Mouse (Mus musculus): ENCODE results near the gene Dner. TPM values are rescaled to one million over a fixed set of nuclear protein-coding genes. Genes with fewer than 3 reads are reported as not detected.
A peak's percentile ranks its signal among the peaks of the same experiment; 100 is the strongest.

Gene Dner
- polyA plus RNA-seq, 1 experiment from 2014 or later: 244 TPM

DNA sequence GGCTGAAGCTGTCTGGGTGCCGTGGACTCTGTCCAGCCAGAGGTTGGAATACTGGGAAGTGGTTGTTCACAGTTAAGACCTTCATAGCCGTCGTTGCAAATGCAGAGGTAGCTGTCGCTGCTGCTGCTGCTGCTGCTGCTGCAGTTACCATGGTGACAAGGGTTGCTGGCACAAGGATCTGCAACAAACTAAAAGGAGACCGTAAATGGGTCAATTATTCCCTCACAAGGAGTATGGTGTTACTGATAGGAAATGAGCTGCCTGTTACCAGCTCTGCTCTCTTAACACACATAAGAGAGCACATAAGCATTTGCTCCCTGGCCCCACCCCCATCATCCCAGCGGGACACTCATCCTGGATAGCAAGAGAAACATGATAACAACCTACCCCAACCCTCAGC is 110.6 kb downstream of the Dner start:
- Histone ChIP-seq H3K9ac (replicated peaks; ENCODE audit: low read length) (no peak overlapping the region; the same call in 1 of the 2 replicates), H3K36me3 (ENCODE audit: control insufficient read depth, insufficient read depth, low read length) (0 out of 2 replicates have a peak, but pooled peaks cover 3% of the 10 kb centered on the region), H3K27ac (replicated peaks; ENCODE audit: low read depth, low read length) (peak overlapping the region; percentile 71), H3K4me2 (ENCODE audit: low read length) (peak overlapping the region; percentile 39), H3K27me3 (ENCODE audit: control insufficient read depth, insufficient read depth, low read length) (no peaks in the 10 kb centered on the region), H3K4me1 (ENCODE audit: control insufficient read depth, insufficient read depth, low read length) (peaks cover 38% of the 10 kb centered on the region), H3K4me3 (replicated peaks; ENCODE audit: low read depth, low read length) (no peak overlapping the region), H3K9me3 (ENCODE audit: control insufficient read depth, low read length) (no peaks in the 10 kb centered on the region)
- ATAC-seq (ENCODE audit: low FRiP score, low TSS enrichment) (peak; percentile 70; the same call in 1 of the 2 replicates), DNase-seq (peak; percentile 83)
- 1% methylated on average over 6 of the region's 6 CpGs for WGBS

- Histone ChIP-seq H3K4me1 (ENCODE audit: control insufficient read depth, insufficient read depth, low read length) (peaks cover 20% of the 10 kb centered on the region), H3K4me2 (ENCODE audit: low read length) (no peak overlapping the region), H3K27ac (replicated peaks; ENCODE audit: low read depth, low read length) (no peak overlapping the region), H3K9ac (replicated peaks; ENCODE audit: low read length) (no peak overlapping the region), H3K36me3 (ENCODE audit: control insufficient read depth, insufficient read depth, low read length) (0 out of 2 replicates have a peak, but pooled peaks cover 3% of the 10 kb centered on the region), H3K9me3 (ENCODE audit: control insufficient read depth, low read length) (no peaks in the 10 kb centered on the region), H3K27me3 (ENCODE audit: control insufficient read depth, insufficient read depth, low read length) (no peaks in the 10 kb centered on the region), H3K4me3 (replicated peaks; ENCODE audit: low read depth, low read length) (no peak overlapping the region)
- WGBS: 65% methylated on average over 2 of the region's 2 CpGs
- no peak for ATAC-seq (ENCODE audit: low FRiP score, low TSS enrichment)
- DNase-seq: peak; percentile 70
Observed at GRCm38 (mm10) chr1:84581812-84582211, 114.2 kb downstream of the Dner start.

DNA sequence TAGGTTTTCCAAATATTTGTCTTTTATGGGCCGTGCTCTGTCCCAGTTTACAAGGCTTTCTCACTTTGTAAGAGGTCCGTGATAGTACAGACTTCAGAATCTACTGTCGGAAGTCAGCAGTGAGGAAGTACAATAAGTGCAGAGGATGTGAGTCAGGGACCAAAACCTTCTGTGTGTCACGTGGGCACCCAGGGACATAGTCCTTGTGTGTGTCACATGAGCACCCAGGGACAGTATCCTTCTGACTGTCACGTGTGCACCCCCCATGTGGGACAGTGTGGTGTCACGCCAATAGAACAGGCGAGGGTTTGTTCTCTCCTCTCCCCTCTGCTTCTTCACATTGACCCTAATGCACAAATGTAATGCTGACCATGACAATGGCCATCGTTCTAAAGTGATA is 134.2 kb downstream of the Dner start:
- Histone ChIP-seq H3K9me3 (ENCODE audit: control insufficient read depth, low read length) (no peaks in the 10 kb centered on the region), H3K27ac (replicated peaks; ENCODE audit: low read depth, low read length) (no peak overlapping the region), H3K27me3 (ENCODE audit: control insufficient read depth, insufficient read depth, low read length) (no peaks in the 10 kb centered on the region), H3K4me3 (replicated peaks; ENCODE audit: low read depth, low read length) (no peak overlapping the region), H3K9ac (replicated peaks; ENCODE audit: low read length) (no peak overlapping the region), H3K4me2 (ENCODE audit: low read length) (no peak overlapping the region), H3K36me3 (ENCODE audit: control insufficient read depth, insufficient read depth, low read length) (no peaks in the 10 kb centered on the region), H3K4me1 (ENCODE audit: control insufficient read depth, insufficient read depth, low read length) (no peaks in the 10 kb centered on the region; the same call in none of the 2 replicates)
- ATAC-seq (ENCODE audit: low FRiP score, low TSS enrichment) (no peak), DNase-seq (no peak)
- WGBS: 80% methylated on average over 8 of the region's 8 CpGs

GRCm38 (mm10) chr1:84561387-84561786 is 134.6 kb downstream of the Dner start:
- 75% methylated on average over 4 of the region's 4 CpGs for WGBS
- no peak overlapping the region for H3K9ac ChIP-seq (replicated peaks; ENCODE audit: low read length)
- H3K36me3 ChIP-seq (ENCODE audit: control insufficient read depth, insufficient read depth, low read length): no peaks in the 10 kb centered on the region
- H3K27me3 ChIP-seq (ENCODE audit: control insufficient read depth, insufficient read depth, low read length): no peaks in the 10 kb centered on the region
- no peaks in the 10 kb centered on the region for H3K9me3 ChIP-seq (ENCODE audit: control insufficient read depth, low read length)
- DNase-seq (no peak), ATAC-seq (ENCODE audit: low FRiP score, low TSS enrichment) (no peak)
- H3K4me3 ChIP-seq (replicated peaks; ENCODE audit: low read depth, low read length): no peak overlapping the region
- H3K4me2 ChIP-seq (ENCODE audit: low read length): no peak overlapping the region
- H3K27ac ChIP-seq (replicated peaks; ENCODE audit: low read depth, low read length): no peak overlapping the region
- no peaks in the 10 kb centered on the region; the same call in none of the 2 replicates for H3K4me1 ChIP-seq (ENCODE audit: control insufficient read depth, insufficient read depth, low read length)

- WGBS: 72% methylated on average over 8 of the region's 8 CpGs
- ATAC-seq (ENCODE audit: low FRiP score, low TSS enrichment) (no peak), DNase-seq (peak; percentile 29)
- Histone ChIP-seq H3K27ac (replicated peaks; ENCODE audit: low read depth, low read length) (peak overlapping the region; percentile 58), H3K4me1 (ENCODE audit: control insufficient read depth, insufficient read depth, low read length) (no peaks in the 10 kb centered on the region; the same call in none of the 2 replicates), H3K36me3 (ENCODE audit: control insufficient read depth, insufficient read depth, low read length) (no peaks in the 10 kb centered on the region), H3K27me3 (ENCODE audit: control insufficient read depth, insufficient read depth, low read length) (no peaks in the 10 kb centered on the region), H3K9me3 (ENCODE audit: control insufficient read depth, low read length) (no peaks in the 10 kb centered on the region), H3K4me2 (ENCODE audit: low read length) (no peak overlapping the region), H3K4me3 (replicated peaks; ENCODE audit: low read depth, low read length) (no peak overlapping the region), H3K9ac (replicated peaks; ENCODE audit: low read length) (no peak overlapping the region)
Observed at GRCm38 (mm10) chr1:84556546-84557511, 139.2 kb downstream of the Dner start.

- no peaks in the 10 kb centered on the region for H3K36me3 ChIP-seq (ENCODE audit: control insufficient read depth, insufficient read depth, low read length)
- ATAC-seq (ENCODE audit: low FRiP score, low TSS enrichment) (no peak), DNase-seq (no peak)
- no peak overlapping the region for H3K9ac ChIP-seq (replicated peaks; ENCODE audit: low read length)
- H3K4me3 ChIP-seq (replicated peaks; ENCODE audit: low read depth, low read length): no peak overlapping the region
- 93% methylated on average over 3 of the region's 3 CpGs for WGBS
- H3K27ac ChIP-seq (replicated peaks; ENCODE audit: low read depth, low read length): no peak overlapping the region
- H3K4me1 ChIP-seq (ENCODE audit: control insufficient read depth, insufficient read depth, low read length): no peaks in the 10 kb centered on the region; the same call in 1 of the 2 replicates
- no peaks in the 10 kb centered on the region for H3K9me3 ChIP-seq (ENCODE audit: control insufficient read depth, low read length)
- H3K4me2 ChIP-seq (ENCODE audit: low read length): no peak overlapping the region
- H3K27me3 ChIP-seq (ENCODE audit: control insufficient read depth, insufficient read depth, low read length): no peaks in the 10 kb centered on the region
Observed at GRCm38 (mm10) chr1:84552005-84552404, 144.0 kb downstream of the Dner start.

DNA sequence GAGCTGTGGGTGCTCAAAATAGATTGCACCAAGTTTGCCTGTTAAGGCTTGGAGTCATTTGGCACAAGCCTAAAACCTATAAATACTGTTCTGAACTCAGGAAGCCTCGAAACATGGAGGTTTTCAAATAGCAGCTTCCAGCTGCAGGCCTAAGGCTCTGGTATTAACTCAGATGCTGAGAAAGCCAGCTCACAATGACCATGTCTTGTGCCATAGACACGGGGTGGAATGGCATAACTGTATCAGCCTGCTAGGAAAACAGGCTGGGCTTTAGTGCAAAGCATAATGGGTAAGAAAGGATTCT is 146.0 kb downstream of the Dner start:
- WGBS: 72% methylated on average over 2 of the region's 2 CpGs
- H3K4me1 ChIP-seq (ENCODE audit: control insufficient read depth, insufficient read depth, low read length): no peaks in the 10 kb centered on the region
- no peaks in the 10 kb centered on the region for H3K36me3 ChIP-seq (ENCODE audit: control insufficient read depth, insufficient read depth, low read length)
- no peaks in the 10 kb centered on the region for H3K9me3 ChIP-seq (ENCODE audit: control insufficient read depth, low read length)
- H3K4me2 ChIP-seq (ENCODE audit: low read length): no peak overlapping the region
- DNase-seq (no peak), ATAC-seq (ENCODE audit: low FRiP score, low TSS enrichment) (no peak)
- no peak overlapping the region for H3K4me3 ChIP-seq (replicated peaks; ENCODE audit: low read depth, low read length)
- H3K27ac ChIP-seq (replicated peaks; ENCODE audit: low read depth, low read length): no peak overlapping the region
- no peaks in the 10 kb centered on the region for H3K27me3 ChIP-seq (ENCODE audit: control insufficient read depth, insufficient read depth, low read length)
- no peak overlapping the region for H3K9ac ChIP-seq (replicated peaks; ENCODE audit: low read length)

DNA sequence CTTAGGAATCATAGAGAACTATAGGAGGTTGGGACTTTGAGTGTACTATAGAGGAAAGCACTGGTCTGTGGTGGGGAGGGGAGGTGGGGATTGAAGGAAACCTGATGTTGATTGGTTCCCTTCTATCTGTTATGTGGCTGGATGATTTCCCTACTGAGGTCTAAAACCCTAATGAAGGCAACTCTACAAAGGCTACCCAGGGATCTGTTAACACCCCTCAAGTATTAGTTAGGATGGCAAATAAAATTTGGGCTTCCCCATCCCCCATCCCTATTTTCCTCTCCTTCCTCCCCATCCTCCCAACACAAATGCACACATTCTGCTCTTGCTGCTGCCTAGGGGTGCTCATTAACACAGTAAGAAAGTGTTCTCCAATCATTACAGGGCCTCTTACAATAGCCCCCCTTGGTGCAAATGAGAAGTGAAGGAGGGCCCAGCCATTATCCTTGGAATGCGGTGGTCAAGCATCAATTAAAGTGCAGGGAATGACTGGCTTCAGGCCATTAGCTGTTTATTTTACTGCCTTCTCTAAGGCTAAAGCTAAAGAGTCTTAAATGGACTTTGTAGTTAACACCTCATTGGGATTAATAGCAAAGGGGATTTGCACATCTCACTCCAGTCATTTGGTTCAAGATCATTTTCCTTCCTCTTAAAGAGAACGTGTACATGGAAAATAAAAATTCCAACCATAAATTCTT is 146.5 kb downstream of the Dner start:
- no peak for ATAC-seq (ENCODE audit: low FRiP score, low TSS enrichment)
- Histone ChIP-seq H3K9me3 (ENCODE audit: control insufficient read depth, low read length) (no peaks in the 10 kb centered on the region), H3K4me3 (replicated peaks; ENCODE audit: low read depth, low read length) (no peak overlapping the region), H3K4me1 (ENCODE audit: control insufficient read depth, insufficient read depth, low read length) (no peaks in the 10 kb centered on the region), H3K36me3 (ENCODE audit: control insufficient read depth, insufficient read depth, low read length) (no peaks in the 10 kb centered on the region), H3K4me2 (ENCODE audit: low read length) (no peak overlapping the region), H3K27me3 (ENCODE audit: control insufficient read depth, insufficient read depth, low read length) (no peaks in the 10 kb centered on the region), H3K9ac (replicated peaks; ENCODE audit: low read length) (no peak overlapping the region), H3K27ac (replicated peaks; ENCODE audit: low read depth, low read length) (no peak overlapping the region)
- 19% methylated on average over 2 of the region's 2 CpGs for WGBS
- DNase-seq: no peak
